Mouse (Mus musculus): ENCODE results near the gene Krtap4-7.

DNA sequence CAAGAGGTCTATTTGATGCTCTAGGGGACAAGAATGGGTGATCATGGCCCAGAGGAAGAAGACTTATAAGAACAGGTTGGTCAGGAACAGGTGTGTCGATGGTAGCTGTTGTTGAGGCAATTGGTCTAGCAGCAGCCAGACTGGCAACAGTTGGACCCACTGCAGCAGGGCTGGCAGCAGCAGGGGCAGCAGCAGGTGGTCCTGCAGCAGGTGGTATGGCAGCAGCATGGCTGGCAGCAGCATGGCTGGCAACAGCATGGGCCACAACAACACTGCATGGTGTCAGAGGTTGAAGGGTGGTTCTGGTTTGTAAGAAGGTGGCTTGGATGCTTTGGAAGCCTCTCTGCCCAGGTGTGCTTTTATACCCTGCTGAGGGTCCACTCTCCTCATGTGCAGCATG is 46.6 kb upstream of the Krtap4-7 start, which contains the start of gene Gm14190:
- TF ChIP-seq MYOD1 (IDR thresholded peaks at IDR 0.05; ENCODE audit: control insufficient read depth in 1 of 3, insufficient read length in 2 of 3, low read depth in 2 of 3) = peak in 1 of 3 experiments; percentile 43
- no peak for TF ChIP-seq E2F4 (IDR thresholded peaks at IDR 0.05; ENCODE audit: insufficient read depth)
- TF ChIP-seq TCF12 (IDR thresholded peaks at IDR 0.05; ENCODE audit: insufficient read depth, poor library complexity, severe bottlenecking) = no peak
- TF ChIP-seq POLR2A (IDR thresholded peaks at IDR 0.05; ENCODE audit: insufficient read length, low read depth) = no peak
- no peak for TF ChIP-seq MAX (IDR thresholded peaks at IDR 0.05; ENCODE audit: low read depth)
- no peak for TF ChIP-seq USF1 (IDR thresholded peaks at IDR 0.05; ENCODE audit: low read depth)

Data from myocyte (in vitro differentiated cells).